Mouse (Mus musculus) embryonic facial prominence, embryonic 11.5 days (tissue): ENCODE data around the gene Pofut2. TPM values are rescaled to one million over a fixed set of nuclear protein-coding genes. Genes with fewer than 3 reads are reported as not detected.

ENCODE experiments used
- polyA plus RNA-seq: library from polyadenylated mRNA; unstranded; fragments of >200 nt; fragmentation: Nextera tagmentation; extraction: Ambion mirVana; gene quantifications from 2 replicates; pipeline ENCODE4 v1.2.1, GENCODE M21; 2014

Pofut2 gene
- polyA plus RNA-seq, 1 experiment from 2014 or later, result 68.4 TPM

Other genes starting within 250 kb of the Pofut2 start
- gene Slc19a1, start 227.0 kb upstream of the Pofut2 start, polyA plus RNA-seq, result 23.5 and 26.2 TPM in 2 replicates
- gene Col18a1, start 92.7 kb upstream of the Pofut2 start, polyA plus RNA-seq, result 55.5 and 57.5 TPM in 2 replicates
- gene Adarb1, start 159.1 kb downstream of the Pofut2 start, polyA plus RNA-seq, result 3.6 and 4.4 TPM in 2 replicates